Mouse (Mus musculus) CH12.LX (cell line): Measurements from ENCODE around the gene Gpr137.

Experiments used
- CHD1 ChIP-seq: IDR thresholded peaks from 2 replicates; pipeline ENCODE4 v1.6.1; 2012; ENCODE audit warnings: low read depth, low read length, improper control_type of control experiment, inconsistent platforms
- CTCF ChIP-seq, 2 experiments: IDR thresholded peaks in 1 of 2; conservative IDR thresholded peaks in 1 of 2; 2 replicates each; pipeline ENCODE4 v1.5.1; 2011 to 2012; ENCODE audit warnings: low read depth in 2 of 2, low read length in 2 of 2, improper control_type of control experiment in 1 of 2, inconsistent platforms in 1 of 2, mild to moderate bottlenecking in 1 of 2, moderate library complexity in 1 of 2
- HCFC1 ChIP-seq: IDR thresholded peaks from 2 replicates; pipeline ENCODE4 v1.6.1; 2012; ENCODE audit warnings: low read depth, mild to moderate bottlenecking, inconsistent platforms, low read length, improper control_type of control experiment
- MEF2A ChIP-seq: IDR thresholded peaks from 2 replicates; pipeline ENCODE4 v1.6.1; 2014; ENCODE audit warnings: low read depth, mild to moderate bottlenecking, inconsistent platforms, low read length, improper control_type of control experiment, borderline replicate concordance
- ZKSCAN1 ChIP-seq: IDR thresholded peaks from 2 replicates; pipeline ENCODE4 v1.6.1; 2012; ENCODE audit warnings: low read depth, inconsistent platforms, low read length, improper control_type of control experiment, borderline replicate concordance

DNA sequence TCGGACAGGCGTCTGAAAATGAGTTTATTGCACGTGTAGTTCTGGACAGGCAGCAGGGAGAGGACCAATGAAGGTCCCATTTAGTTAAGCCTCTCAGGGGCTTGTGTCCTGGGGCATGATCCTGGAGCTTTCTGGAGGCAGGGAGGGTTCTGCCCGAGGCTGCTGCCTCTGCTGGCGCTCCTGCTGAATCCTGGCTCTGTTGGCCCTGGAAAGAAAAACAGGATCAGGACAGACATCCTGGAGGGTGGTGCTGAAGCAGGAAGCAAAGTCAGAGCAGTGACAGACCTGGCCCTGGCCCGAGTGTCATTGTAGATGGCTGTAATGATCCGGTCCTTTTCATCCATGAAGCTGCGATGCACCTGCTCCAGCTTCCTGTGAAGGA, 45.6 kb upstream of the Gpr137 start:
- TF ChIP-seq CTCF (conservative IDR thresholded peaks at IDR 0.05 in 1 of 2, IDR thresholded peaks at IDR 0.05 in 1 of 2; ENCODE audit: low read depth in 2 of 2, low read length in 2 of 2) (no peak), HCFC1 (no peak), CHD1 (no peak), ZKSCAN1 (no peak), MEF2A (no peak)
